Mouse (Mus musculus): Measurements from ENCODE around the gene Otud7a. TPM values are rescaled to one million over a fixed set of nuclear protein-coding genes. Genes with fewer than 3 reads are reported as not detected.
A peak's percentile ranks its signal among the peaks of the same experiment; 100 is the strongest.

Otud7a gene
- polyA plus RNA-seq, 1 experiment from 2014 or later: 0.16 TPM

GRCm38 (mm10) chr7:63758240-63758826, 313.8 kb downstream of the Otud7a start:
- H3K4me2 ChIP-seq (ENCODE audit: low read depth, low read length): peak overlapping the region; percentile 70
- no peaks in the 10 kb centered on the region for H3K9me3 ChIP-seq (replicated peaks; ENCODE audit: control insufficient read depth, low read length)
- WGBS: under 1% methylated on average over 97 of the region's 97 CpGs
- H3K36me3 ChIP-seq (ENCODE audit: control insufficient read depth, insufficient read depth): no peaks in the 10 kb centered on the region
- ATAC-seq (replicated peaks; ENCODE audit: extremely low read depth, insufficient read depth, low FRiP score): no peak
- peak overlapping the region; percentile 52 for H3K4me3 ChIP-seq (ENCODE audit: low read length)
- H3K27ac ChIP-seq (ENCODE audit: low read length): no peak overlapping the region
- H3K4me1 ChIP-seq (ENCODE audit: control insufficient read depth, insufficient read depth, low read length): peaks cover 21% of the 10 kb centered on the region
- peaks cover 89% of the 10 kb centered on the region for H3K27me3 ChIP-seq (ENCODE audit: control insufficient read depth, insufficient read depth, low read length)
- H3K9ac ChIP-seq (ENCODE audit: low read length): no peak overlapping the region

DNA sequence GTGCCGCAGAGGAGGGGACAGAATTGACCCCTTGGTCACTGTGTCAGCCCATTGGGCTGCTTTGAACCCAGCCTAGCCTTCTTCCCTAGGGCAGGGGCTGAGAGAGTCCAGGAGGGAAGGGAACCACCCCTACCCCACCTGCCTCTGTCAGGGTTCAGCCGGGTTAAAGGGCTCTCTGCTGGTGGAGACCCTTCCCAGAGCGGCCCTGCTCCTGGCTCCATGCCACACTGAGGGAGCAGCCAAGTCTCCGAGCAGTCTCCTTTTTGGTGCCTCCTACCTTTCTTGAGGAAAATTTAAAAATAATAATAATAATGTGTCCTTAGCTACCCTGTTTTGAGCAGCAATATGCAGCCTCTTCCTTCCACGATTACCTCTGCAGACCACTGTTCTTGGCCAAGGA, 315.1 kb downstream of the Otud7a start:
- Histone ChIP-seq H3K4me3 (ENCODE audit: low read length) (no peak overlapping the region), H3K9ac (ENCODE audit: low read length) (no peak overlapping the region), H3K27me3 (ENCODE audit: control insufficient read depth, insufficient read depth, low read length) (peaks cover 76% of the 10 kb centered on the region), H3K9me3 (replicated peaks; ENCODE audit: control insufficient read depth, low read length) (no peaks in the 10 kb centered on the region), H3K4me1 (ENCODE audit: control insufficient read depth, insufficient read depth, low read length) (peaks cover 18% of the 10 kb centered on the region), H3K4me2 (ENCODE audit: low read depth, low read length) (no peak overlapping the region), H3K27ac (ENCODE audit: low read length) (no peak overlapping the region), H3K36me3 (ENCODE audit: control insufficient read depth, insufficient read depth) (no peaks in the 10 kb centered on the region)
- no peak for ATAC-seq (replicated peaks; ENCODE audit: extremely low read depth, insufficient read depth, low FRiP score)
- WGBS: 20% methylated on average over 5 of the region's 5 CpGs

GRCm38 (mm10) chr7:63762529-63762928, 318.0 kb downstream of the Otud7a start:
- H3K9me3 ChIP-seq (replicated peaks; ENCODE audit: control insufficient read depth, low read length): no peaks in the 10 kb centered on the region
- H3K36me3 ChIP-seq (ENCODE audit: control insufficient read depth, insufficient read depth): no peaks in the 10 kb centered on the region
- WGBS: 70% methylated on average over 3 of the region's 3 CpGs
- no peak overlapping the region for H3K27ac ChIP-seq (ENCODE audit: low read length)
- H3K4me3 ChIP-seq (ENCODE audit: low read length): no peak overlapping the region
- ATAC-seq (replicated peaks; ENCODE audit: extremely low read depth, insufficient read depth, low FRiP score): no peak
- H3K9ac ChIP-seq (ENCODE audit: low read length): no peak overlapping the region
- H3K4me1 ChIP-seq (ENCODE audit: control insufficient read depth, insufficient read depth, low read length): peaks cover 8% of the 10 kb centered on the region
- peaks cover 48% of the 10 kb centered on the region for H3K27me3 ChIP-seq (ENCODE audit: control insufficient read depth, insufficient read depth, low read length)
- H3K4me2 ChIP-seq (ENCODE audit: low read depth, low read length): no peak overlapping the region

DNA sequence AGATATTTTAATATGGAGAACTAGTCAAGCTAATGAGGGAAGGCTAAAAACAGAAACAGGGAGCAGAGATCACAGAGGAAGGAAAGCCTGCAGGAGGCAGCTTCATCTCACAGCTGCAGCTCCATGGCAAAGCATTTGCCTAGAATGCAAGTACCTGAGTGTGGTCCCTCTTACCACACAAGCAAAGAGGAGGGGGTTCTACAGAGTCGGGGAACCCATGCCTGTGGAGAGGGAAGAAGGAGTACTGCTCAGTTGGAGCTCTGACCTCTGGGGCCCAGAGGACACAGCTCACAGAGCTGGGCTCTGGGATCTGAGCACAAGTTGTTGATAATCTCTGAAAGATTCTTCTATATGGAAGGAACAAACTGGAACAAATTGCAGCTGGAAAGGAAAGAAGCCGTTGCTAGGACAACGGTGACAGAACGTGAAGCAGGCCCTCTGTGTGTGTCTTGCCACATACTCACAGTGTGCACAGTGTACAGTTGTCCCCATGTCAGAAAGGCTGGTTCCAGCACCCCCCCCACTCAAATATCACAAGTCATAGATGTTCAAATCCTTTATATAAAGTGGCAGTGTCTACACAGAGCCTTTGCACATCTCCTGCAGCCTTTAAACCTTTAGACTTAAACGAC, 324.0 kb downstream of the Otud7a start:
- Histone ChIP-seq H3K27ac (ENCODE audit: low read length) (no peak overlapping the region), H3K9ac (ENCODE audit: low read length) (no peak overlapping the region), H3K36me3 (ENCODE audit: control insufficient read depth, insufficient read depth) (no peaks in the 10 kb centered on the region), H3K9me3 (replicated peaks; ENCODE audit: control insufficient read depth, low read length) (no peaks in the 10 kb centered on the region), H3K4me1 (ENCODE audit: control insufficient read depth, insufficient read depth, low read length) (no peaks in the 10 kb centered on the region), H3K27me3 (ENCODE audit: control insufficient read depth, insufficient read depth, low read length) (no peaks in the 10 kb centered on the region; the same call in 1 of the 2 replicates), H3K4me3 (ENCODE audit: low read length) (no peak overlapping the region), H3K4me2 (ENCODE audit: low read depth, low read length) (no peak overlapping the region)
- 60% methylated on average over 5 of the region's 5 CpGs for WGBS
- ATAC-seq (replicated peaks; ENCODE audit: extremely low read depth, insufficient read depth, low FRiP score): no peak

GRCm38 (mm10) chr7:63773268-63773667, 328.7 kb downstream of the Otud7a start:
- H3K36me3 ChIP-seq (ENCODE audit: control insufficient read depth, insufficient read depth): no peaks in the 10 kb centered on the region
- no peaks in the 10 kb centered on the region for H3K27me3 ChIP-seq (ENCODE audit: control insufficient read depth, insufficient read depth, low read length)
- H3K4me3 ChIP-seq (ENCODE audit: low read length): no peak overlapping the region
- H3K9ac ChIP-seq (ENCODE audit: low read length): no peak overlapping the region
- 90% methylated on average over 1 of the region's 1 CpGs for WGBS
- H3K4me1 ChIP-seq (ENCODE audit: control insufficient read depth, insufficient read depth, low read length): no peaks in the 10 kb centered on the region
- no peak overlapping the region for H3K4me2 ChIP-seq (ENCODE audit: low read depth, low read length)
- H3K27ac ChIP-seq (ENCODE audit: low read length): no peak overlapping the region
- ATAC-seq (replicated peaks; ENCODE audit: extremely low read depth, insufficient read depth, low FRiP score): no peak
- no peaks in the 10 kb centered on the region for H3K9me3 ChIP-seq (replicated peaks; ENCODE audit: control insufficient read depth, low read length)

DNA sequence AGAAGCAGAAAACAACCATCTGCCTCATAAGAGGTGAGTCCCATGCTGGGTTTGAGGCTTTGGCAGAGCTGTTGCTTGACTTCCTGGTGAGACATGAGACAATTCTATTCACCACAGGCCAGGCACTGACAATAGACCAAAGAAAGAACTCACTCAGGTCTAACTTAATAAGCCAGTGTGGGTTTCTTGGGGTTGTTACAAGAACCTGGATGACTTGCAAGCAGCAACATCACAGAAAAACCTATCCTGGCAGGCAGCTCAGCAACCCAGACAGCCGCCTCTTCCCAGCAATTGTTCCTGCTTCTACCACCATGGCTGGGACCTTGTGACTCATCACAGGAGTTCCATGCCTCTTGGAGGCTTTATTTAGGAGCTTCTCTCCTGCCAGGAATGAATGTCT, 329.7 kb downstream of the Otud7a start:
- Histone ChIP-seq H3K27ac (ENCODE audit: low read length) (no peak overlapping the region), H3K36me3 (ENCODE audit: control insufficient read depth, insufficient read depth) (no peaks in the 10 kb centered on the region), H3K4me1 (ENCODE audit: control insufficient read depth, insufficient read depth, low read length) (no peaks in the 10 kb centered on the region), H3K9me3 (replicated peaks; ENCODE audit: control insufficient read depth, low read length) (no peaks in the 10 kb centered on the region), H3K4me3 (ENCODE audit: low read length) (no peak overlapping the region), H3K4me2 (ENCODE audit: low read depth, low read length) (no peak overlapping the region), H3K27me3 (ENCODE audit: control insufficient read depth, insufficient read depth, low read length) (no peaks in the 10 kb centered on the region), H3K9ac (ENCODE audit: low read length) (no peak overlapping the region)
- WGBS: 50% methylated on average over 1 of the region's 1 CpGs
- no peak for ATAC-seq (replicated peaks; ENCODE audit: extremely low read depth, insufficient read depth, low FRiP score)

GRCm38 (mm10) chr7:63777328-63777727, 332.8 kb downstream of the Otud7a start:
- H3K4me2 ChIP-seq (ENCODE audit: low read depth, low read length): no peak overlapping the region
- H3K27me3 ChIP-seq (ENCODE audit: control insufficient read depth, insufficient read depth, low read length): no peaks in the 10 kb centered on the region
- H3K9me3 ChIP-seq (replicated peaks; ENCODE audit: control insufficient read depth, low read length): no peaks in the 10 kb centered on the region
- no peaks in the 10 kb centered on the region for H3K4me1 ChIP-seq (ENCODE audit: control insufficient read depth, insufficient read depth, low read length)
- WGBS: 75% methylated on average over 4 of the region's 4 CpGs
- ATAC-seq (replicated peaks; ENCODE audit: extremely low read depth, insufficient read depth, low FRiP score): no peak
- H3K27ac ChIP-seq (ENCODE audit: low read length): no peak overlapping the region
- no peak overlapping the region for H3K4me3 ChIP-seq (ENCODE audit: low read length)
- H3K9ac ChIP-seq (ENCODE audit: low read length): no peak overlapping the region
- no peaks in the 10 kb centered on the region for H3K36me3 ChIP-seq (ENCODE audit: control insufficient read depth, insufficient read depth)

- H3K4me1 ChIP-seq (ENCODE audit: control insufficient read depth, insufficient read depth, low read length): no peaks in the 10 kb centered on the region
- no peaks in the 10 kb centered on the region for H3K27me3 ChIP-seq (ENCODE audit: control insufficient read depth, insufficient read depth, low read length)
- no peaks in the 10 kb centered on the region for H3K36me3 ChIP-seq (ENCODE audit: control insufficient read depth, insufficient read depth)
- WGBS: 86% methylated on average over 3 of the region's 3 CpGs
- no peak overlapping the region for H3K4me3 ChIP-seq (ENCODE audit: low read length)
- H3K27ac ChIP-seq (ENCODE audit: low read length): no peak overlapping the region
- no peaks in the 10 kb centered on the region for H3K9me3 ChIP-seq (replicated peaks; ENCODE audit: control insufficient read depth, low read length)
- no peak overlapping the region for H3K9ac ChIP-seq (ENCODE audit: low read length)
- H3K4me2 ChIP-seq (ENCODE audit: low read depth, low read length): no peak overlapping the region
- ATAC-seq (replicated peaks; ENCODE audit: extremely low read depth, insufficient read depth, low FRiP score): no peak
These were observed 336.3 kb downstream of the Otud7a start for GRCm38 (mm10) chr7:63780821-63781220.

DNA sequence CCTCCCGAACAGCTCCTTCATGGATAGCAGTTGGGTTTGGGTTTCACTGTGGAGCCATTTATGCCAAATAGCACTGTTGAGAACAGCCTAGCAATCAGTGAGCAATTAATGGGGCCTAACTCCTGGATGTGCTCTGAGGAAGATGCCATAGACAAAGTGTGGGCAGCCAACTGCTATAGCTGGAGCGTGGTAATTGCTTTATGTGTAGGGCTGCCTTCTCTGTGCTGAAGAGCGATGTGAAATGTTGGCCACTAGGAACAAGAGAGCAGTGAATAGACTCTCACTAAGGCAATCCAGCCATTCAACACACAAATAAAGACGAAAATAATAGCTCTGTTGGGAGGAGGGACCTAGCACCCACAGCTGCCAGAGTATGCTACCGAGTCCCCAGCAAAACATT, 345.2 kb downstream of the Otud7a start:
- no peaks in the 10 kb centered on the region for H3K4me1 ChIP-seq (ENCODE audit: control insufficient read depth, insufficient read depth, low read length)
- no peak overlapping the region for H3K4me3 ChIP-seq (ENCODE audit: low read length)
- H3K9me3 ChIP-seq (replicated peaks; ENCODE audit: control insufficient read depth, low read length): no peaks in the 10 kb centered on the region
- WGBS: 86% methylated on average over 5 of the region's 5 CpGs
- no peak overlapping the region for H3K9ac ChIP-seq (ENCODE audit: low read length)
- H3K36me3 ChIP-seq (ENCODE audit: control insufficient read depth, insufficient read depth): no peaks in the 10 kb centered on the region
- no peak overlapping the region for H3K4me2 ChIP-seq (ENCODE audit: low read depth, low read length)
- no peaks in the 10 kb centered on the region for H3K27me3 ChIP-seq (ENCODE audit: control insufficient read depth, insufficient read depth, low read length)
- no peak for ATAC-seq (replicated peaks; ENCODE audit: extremely low read depth, insufficient read depth, low FRiP score)
- no peak overlapping the region for H3K27ac ChIP-seq (ENCODE audit: low read length)
